Mouse (Mus musculus): ENCODE data around the gene Ildr2.

GRCm38 (mm10) chr1:166284390-166284789 lies 30.5 kb downstream of the Ildr2 start:
- no peak for TF ChIP-seq POLR2A (IDR thresholded peaks at IDR 0.05; ENCODE audit: insufficient read length, low read depth)
- no peak for TF ChIP-seq MAX (IDR thresholded peaks at IDR 0.05; ENCODE audit: low read depth)
- no peak for TF ChIP-seq MYOD1 (IDR thresholded peaks at IDR 0.05; ENCODE audit: control insufficient read depth in 1 of 3, insufficient read length in 2 of 3, low read depth in 2 of 3)

Data from myocyte (in vitro differentiated cells).